8 mouse cellular contexts compared by ENCODE assay signal in the genomic region with DNA sequence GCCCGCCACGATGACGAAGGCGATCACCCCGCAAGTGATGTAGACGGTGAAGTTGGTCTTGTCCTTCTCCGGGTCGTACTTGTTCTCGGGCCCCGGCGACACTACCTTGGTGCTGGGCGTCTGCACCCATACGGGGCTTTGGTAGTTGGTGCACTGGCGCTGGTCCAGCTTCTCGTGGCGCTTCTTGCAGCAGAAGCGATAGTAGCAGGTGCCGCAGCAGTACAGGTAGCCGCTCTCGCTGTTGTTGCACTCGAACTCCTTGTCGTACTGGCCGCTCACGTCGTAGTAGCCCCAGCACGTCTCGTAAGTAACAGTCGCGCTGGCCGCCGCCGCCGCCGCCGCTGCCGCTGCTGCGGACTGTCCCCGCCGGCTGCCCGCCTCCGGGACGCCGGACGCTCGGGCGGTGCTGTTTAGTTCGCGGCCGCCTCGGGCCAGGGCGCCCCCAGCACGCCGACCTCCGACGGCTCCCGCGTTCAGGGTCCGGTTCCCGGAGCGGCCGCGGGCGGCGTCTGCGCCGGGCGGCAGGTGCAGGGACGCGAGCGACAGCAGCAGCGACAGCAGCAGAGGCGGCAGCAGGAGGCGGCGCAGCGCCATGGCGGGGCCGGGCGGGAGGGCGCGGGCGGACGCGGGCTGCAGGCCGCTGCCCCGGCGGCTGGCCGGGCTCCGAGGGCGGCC. TPM values are rescaled to one million over a fixed set of nuclear protein-coding genes. Genes with fewer than 3 reads are reported as not detected.
DNase-seq lines count a peak whose midpoint lies in the region; ATAC-seq and TF ChIP-seq lines count a peak whose summit lies in the region.

A gene (minus strand): TSS at position 594 of the 675 bp plus-strand sequence.

- H3K27me3 ChIP-seq in heart, embryonic 12.5 days (replicated peaks), result peaks cover 79% of the 10 kb centered on the region
- H3K27me3 ChIP-seq in forebrain, embryonic 14.5 days (replicated peaks; ENCODE audit: control insufficient read depth, insufficient read depth, low read length), result peaks cover 28% of the 10 kb centered on the region
- peaks cover 49% of the 10 kb centered on the region for H3K27me3 ChIP-seq in lung, postnatal 0 days (replicated peaks; ENCODE audit: insufficient read depth, low read length)
- peaks cover 18% of the 10 kb centered on the region for H3K27me3 ChIP-seq in stomach, postnatal 0 days (ENCODE audit: control insufficient read depth, insufficient read depth, low read length)

- H3K27ac ChIP-seq in heart, embryonic 12.5 days (ENCODE audit: poor library complexity, severe bottlenecking), result no peak within 1 kb of the TSS
- H3K27ac ChIP-seq in forebrain, embryonic 14.5 days (ENCODE audit: low read depth, low read length), result peak within 1 kb of the TSS; percentile 48; the same call in 1 of the 2 replicates
- no peak within 1 kb of the TSS for H3K27ac ChIP-seq in lung, postnatal 0 days (ENCODE audit: low read length)
- no peak within 1 kb of the TSS for H3K27ac ChIP-seq in stomach, postnatal 0 days (replicated peaks)

- 0 out of 2 replicates have a peak, but pooled peaks have one; percentile 5 for ATAC-seq in heart, embryonic 12.5 days (ENCODE audit: insufficient number of reproducible peaks, low FRiP score)
- ATAC-seq in forebrain, embryonic 14.5 days, result peak; percentile 79
- ATAC-seq in lung, postnatal 0 days, result peak; percentile 47
- ATAC-seq in stomach, postnatal 0 days (ENCODE audit: low FRiP score, low TSS enrichment), result peak; percentile 62; the same call in 1 of the 2 replicates

- H3K4me2 ChIP-seq in heart, embryonic 12.5 days, result peak within 1 kb of the TSS; percentile 96
- peak within 1 kb of the TSS; percentile 88 for H3K4me2 ChIP-seq in forebrain, embryonic 14.5 days (ENCODE audit: low read length)
- H3K4me2 ChIP-seq in lung, postnatal 0 days (replicated peaks; ENCODE audit: low read depth, low read length), result peak within 1 kb of the TSS; percentile 78
- H3K4me2 ChIP-seq in stomach, postnatal 0 days (replicated peaks; ENCODE audit: low read depth), result peak within 1 kb of the TSS; percentile 84

- H3K9ac ChIP-seq in heart, embryonic 12.5 days, result peak within 1 kb of the TSS; percentile 69
- H3K9ac ChIP-seq in forebrain, embryonic 14.5 days (ENCODE audit: low read length), result peak within 1 kb of the TSS; percentile 73
- no peak within 1 kb of the TSS for H3K9ac ChIP-seq in lung, postnatal 0 days (replicated peaks; ENCODE audit: low read depth)
- peak within 1 kb of the TSS; percentile 35 for H3K9ac ChIP-seq in stomach, postnatal 0 days (ENCODE audit: low read length)

- no peaks in the 10 kb centered on the region for H3K36me3 ChIP-seq in heart, embryonic 12.5 days
- H3K36me3 ChIP-seq in forebrain, embryonic 14.5 days (ENCODE audit: control insufficient read depth, insufficient read depth, low read length), result no peaks in the 10 kb centered on the region
- H3K36me3 ChIP-seq in lung, postnatal 0 days (ENCODE audit: insufficient read depth, low read length), result no peaks in the 10 kb centered on the region
- H3K36me3 ChIP-seq in stomach, postnatal 0 days (ENCODE audit: control insufficient read depth, insufficient read depth, low read length), result no peaks in the 10 kb centered on the region

- no peak for TF ChIP-seq CTCF in lung, postnatal 0 days (IDR thresholded peaks at IDR 0.05)
- no peak for TF ChIP-seq CTCF in stomach, postnatal 0 days (IDR thresholded peaks at IDR 0.05; ENCODE audit: low read depth)

- under 1% methylated on average over 85 of the region's 89 CpGs for WGBS in heart, embryonic 12.5 days
- under 1% methylated on average over 59 of the region's 89 CpGs for WGBS in forebrain, embryonic 14.5 days
- WGBS in lung, postnatal 0 days, result 4% methylated on average over 66 of the region's 89 CpGs
- 2% methylated on average over 77 of the region's 89 CpGs for WGBS in stomach, postnatal 0 days

- peaks cover 19% of the 10 kb centered on the region for H3K4me1 ChIP-seq in heart, embryonic 12.5 days (replicated peaks)
- H3K4me1 ChIP-seq in forebrain, embryonic 14.5 days (ENCODE audit: control insufficient read depth, insufficient read depth, low read length), result peaks cover 5% of the 10 kb centered on the region
- H3K4me1 ChIP-seq in lung, postnatal 0 days (ENCODE audit: insufficient read depth, low read depth, low read length), result no peaks in the 10 kb centered on the region
- H3K4me1 ChIP-seq in stomach, postnatal 0 days (replicated peaks; ENCODE audit: control insufficient read depth, insufficient read depth), result no peaks in the 10 kb centered on the region; the same call in 1 of the 2 replicates

- H3K4me3 ChIP-seq in heart, embryonic 12.5 days, result peak within 1 kb of the TSS; percentile 65
- peak within 1 kb of the TSS; percentile 62 for H3K4me3 ChIP-seq in forebrain, embryonic 14.5 days (ENCODE audit: low read depth, low read length)
- H3K4me3 ChIP-seq in lung, postnatal 0 days (ENCODE audit: low read depth, low read length), result peak within 1 kb of the TSS; percentile 51
- H3K4me3 ChIP-seq in stomach, postnatal 0 days (ENCODE audit: low read depth, low read length), result peak within 1 kb of the TSS; percentile 51

- TF ChIP-seq EP300 in lung, postnatal 0 days (IDR thresholded peaks at IDR 0.05), result no peak
- TF ChIP-seq EP300 in stomach, postnatal 0 days (optimal IDR thresholded peaks at IDR 0.05), result no peak

- no peak for DNase-seq in heart, adult 8-10 months (ENCODE audit: low spot score)
- DNase-seq in adrenal gland, adult 2 months, result peak; percentile 35
- DNase-seq in forebrain, embryonic 14.5 days (ENCODE audit: low spot score), result peak; percentile 48
- peak; percentile 21 for DNase-seq in kidney, postnatal 14 days
- peak; percentile 15 for DNase-seq in lung, postnatal 0 days (ENCODE audit: low spot score)
- no peak for DNase-seq in stomach, postnatal 0 days (ENCODE audit: low spot score)
- no peak for DNase-seq in cerebellum, adult 9-10 months

- no peaks in the 10 kb centered on the region for H3K9me3 ChIP-seq in heart, embryonic 12.5 days (replicated peaks)
- H3K9me3 ChIP-seq in forebrain, embryonic 14.5 days (replicated peaks; ENCODE audit: control insufficient read depth, low read length), result no peaks in the 10 kb centered on the region
- H3K9me3 ChIP-seq in lung, postnatal 0 days (ENCODE audit: low read length), result no peaks in the 10 kb centered on the region
- H3K9me3 ChIP-seq in stomach, postnatal 0 days (ENCODE audit: control insufficient read depth, low read length), result no peaks in the 10 kb centered on the region

RNA-seq across cellular contexts. Expression of the gene that starts here (rescaled TPM):
- polyA plus RNA-seq in heart, embryonic 12.5 days (2016; fragmentation: Nextera tagmentation; extraction: Ambion mirVana), result 0.28 TPM in 2 replicates
- total RNA-seq in heart, adult 8-10 months (2022), result 1 to 10 TPM in 2 of 4 experiments, under 1 TPM in 2; 0.60 to 3.3 (median 1.4) TPM
- total RNA-seq in adrenal gland, adult 2 months (2021), result under 1 TPM; 0.63 to 0.97 TPM
- polyA plus RNA-seq in adrenal gland, adult 2 months (2012; rRNA removed), result 0.10 and 0.30 TPM in 2 replicates
- polyA plus RNA-seq in forebrain, embryonic 14.5 days (2014; fragmentation: Nextera tagmentation; extraction: Ambion mirVana), result 1.7 and 2.0 TPM in 2 replicates
- 0.61 and 0.67 TPM in 2 replicates for polyA plus RNA-seq in lung, postnatal 0 days (2015; fragmentation: Nextera tagmentation; extraction: Ambion mirVana)
- polyA plus RNA-seq in stomach, postnatal 0 days (2015; fragmentation: Nextera tagmentation; extraction: Ambion mirVana), result 0.05 and 0.28 TPM in 2 replicates

Comparison
In these comparisons a context has a peak if more than half of its experiments do, and no peak if none do; other contexts are left out.
1. Peak in ATAC-seq, H3K4me3 ChIP-seq, H3K9ac ChIP-seq and H3K4me2 ChIP-seq in heart, embryonic 12.5 days; RNA of the gene not detected or under 1 TPM.
2. Peak in DNase-seq in adrenal gland, adult 2 months; RNA of the gene not detected or under 1 TPM.
3. Peak in DNase-seq, ATAC-seq, H3K4me3 ChIP-seq and H3K4me2 ChIP-seq in lung, postnatal 0 days; RNA of the gene not detected or under 1 TPM.
4. Peak in ATAC-seq, H3K4me3 ChIP-seq, H3K9ac ChIP-seq and H3K4me2 ChIP-seq in stomach, postnatal 0 days; RNA of the gene not detected or under 1 TPM.
5. ATAC-seq: peak in every context shown above with its lines; median percentile 79 in forebrain, embryonic 14.5 days; 62 in stomach, postnatal 0 days; 47 in lung, postnatal 0 days; 5 in heart, embryonic 12.5 days.
6. DNase-seq: peak in forebrain, embryonic 14.5 days (single experiment) and kidney, postnatal 14 days (single experiment); none in heart, adult 8-10 months (single experiment), stomach, postnatal 0 days (single experiment) and cerebellum, adult 9-10 months (single experiment).
7. Peak in every context shown above with its lines, with median percentiles within 50 percentile points of each other: H3K4me2 ChIP-seq and H3K4me3 ChIP-seq.